Mouse (Mus musculus) heart, adult 11 months (tissue): ENCODE results near the gene Serpinb8.

Experiments
- DNase-seq: peaks from one replicate; pipeline ENCODE4 v3.0.0; 2022

Serpinb8 gene

DNA sequence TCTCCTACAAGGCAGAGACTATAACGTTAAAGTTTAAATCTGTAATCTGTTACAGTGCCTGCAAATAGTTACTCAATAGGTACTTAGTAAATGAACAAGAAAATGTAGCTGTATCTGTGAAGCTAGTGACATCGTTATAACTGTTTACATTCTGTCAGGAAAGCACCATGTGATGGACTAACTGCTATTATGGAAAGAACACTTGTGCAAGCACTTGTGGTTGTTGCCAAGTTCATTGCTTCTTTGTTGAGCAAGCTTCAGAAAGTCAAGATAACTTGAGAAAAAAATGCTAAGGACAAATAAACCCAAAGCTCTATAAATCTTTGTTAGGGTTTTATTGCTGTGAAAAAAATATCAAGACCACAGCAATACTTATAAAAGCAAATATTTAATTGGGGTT is 67.9 kb downstream of the Serpinb8 start:
- DNase-seq = no peak
